Mouse (Mus musculus) right cerebral cortex, postnatal 36 days (tissue): Measurements from ENCODE around the gene Olfr1264.

Experiments
- DNase-seq, 2 experiments: peaks; one replicate each; pipeline ENCODE4 v3.0.0; 2022; ENCODE audit warnings: low spot score in 2 of 2, mixed read lengths in 1 of 2

The Olfr1264 gene

DNA sequence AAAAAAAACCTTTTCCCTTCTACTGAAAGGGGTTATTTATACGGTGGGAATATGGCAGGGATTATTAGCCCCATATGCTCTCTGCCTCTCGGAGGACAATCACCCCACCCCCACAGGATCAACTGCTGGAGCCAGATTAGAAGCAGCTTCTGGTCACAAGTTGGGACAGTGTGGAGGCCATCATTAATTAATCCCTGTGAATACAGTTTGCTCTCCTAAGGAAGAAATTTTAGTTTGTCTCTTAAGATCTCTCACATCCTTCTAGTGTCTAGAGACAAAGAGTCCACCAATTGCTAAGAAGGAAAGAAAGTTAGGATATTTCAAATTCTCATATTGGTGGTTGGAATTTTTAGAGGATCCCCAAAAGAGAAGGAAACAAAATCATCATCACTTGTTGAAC lies at the start of gene Olfr1264:
Gene Olfr1264 (minus strand): TSS at position 101 of the 400 bp plus-strand sequence.
- no peak for DNase-seq

DNA sequence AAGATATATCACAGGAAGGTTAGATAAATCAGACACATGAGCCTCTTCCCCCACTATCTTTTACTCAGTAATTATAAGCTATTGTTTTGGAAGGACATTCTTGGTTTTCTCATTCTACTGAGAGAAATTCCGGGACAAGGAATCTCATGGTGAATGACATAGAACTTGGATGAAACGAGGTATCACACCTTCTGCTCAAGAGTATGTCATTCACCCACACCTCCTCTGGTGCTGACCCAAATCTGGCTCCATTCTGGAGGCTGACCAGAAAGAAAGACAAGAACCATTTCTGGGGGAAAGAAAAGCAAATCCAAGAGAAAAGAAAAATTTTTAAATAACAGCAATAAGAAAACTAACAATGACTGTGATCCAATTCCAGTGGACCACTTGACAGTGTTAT lies 44.7 kb upstream of the Olfr1264 start:
- no peak for DNase-seq

DNA sequence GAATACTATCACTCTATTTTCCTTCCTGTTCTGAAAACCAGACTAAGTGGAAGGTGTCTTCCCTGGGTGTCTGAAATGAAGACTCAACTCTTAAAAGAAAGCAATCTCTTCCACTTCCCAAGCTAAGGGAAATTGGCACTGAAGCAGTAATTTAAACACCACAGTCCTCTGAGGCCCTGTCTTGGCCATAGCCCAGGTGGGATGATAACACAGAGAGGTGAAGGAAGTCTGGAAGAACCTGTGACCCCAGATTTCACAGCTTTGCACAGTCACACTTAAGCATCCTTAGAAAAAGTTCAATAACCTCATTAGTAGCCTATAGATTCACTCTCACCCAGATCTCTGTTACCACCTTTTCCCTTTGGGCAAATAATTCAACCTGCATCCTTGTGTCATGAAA lies 38.1 kb upstream of the Olfr1264 start, which contains the start of gene Olfr140:
Gene Olfr140 (minus strand): TSS at position 101 of the 400 bp plus-strand sequence.
- DNase-seq, result no peak

DNA sequence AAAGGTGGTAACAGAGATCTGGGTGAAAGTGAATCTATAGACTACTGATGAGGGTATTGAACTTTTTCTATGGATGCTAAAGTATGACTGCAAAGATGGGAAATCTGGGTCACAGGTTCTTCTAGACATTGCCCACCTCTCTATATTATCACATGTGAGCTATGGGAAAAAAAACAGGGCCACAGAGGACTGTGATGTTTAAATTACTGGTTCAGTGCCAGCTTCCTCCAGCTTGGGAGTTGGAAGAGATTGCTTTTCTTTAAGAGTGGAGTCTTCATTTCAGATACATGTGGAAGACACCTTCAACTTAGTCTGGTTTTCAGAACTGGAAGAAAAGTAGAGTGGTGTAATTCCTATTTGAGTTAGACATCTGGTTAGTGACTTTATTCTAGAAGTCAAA lies 9.7 kb upstream of the Olfr1264 start, which contains the start of gene Olfr1265:
Gene Olfr1265 (plus strand): TSS at position 301 of the 400 bp plus-strand sequence.
- DNase-seq, result no peak

DNA sequence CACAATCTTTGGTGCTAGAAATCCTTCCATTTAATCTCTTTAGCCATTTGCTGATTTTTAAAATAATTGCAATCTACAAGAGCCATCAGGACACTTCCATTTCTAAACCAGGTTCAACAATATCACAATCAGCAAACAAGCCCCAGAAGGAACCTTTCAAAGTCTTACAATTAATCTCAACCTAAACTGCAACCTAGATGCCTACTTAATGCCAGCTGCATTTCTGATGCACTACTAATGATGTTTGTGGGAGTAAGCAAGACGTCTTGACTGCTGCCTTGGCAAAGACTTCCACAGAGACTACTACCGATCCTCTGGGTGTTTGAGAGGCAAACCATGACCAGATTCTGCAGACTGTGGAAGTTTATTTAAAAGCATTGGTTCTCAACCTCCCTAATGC lies 13.5 kb downstream of the Olfr1264 start, which contains the start of gene Olfr1263:
Gene Olfr1263 (plus strand): TSS at position 301 of the 400 bp plus-strand sequence.
- DNase-seq, result no peak

DNA sequence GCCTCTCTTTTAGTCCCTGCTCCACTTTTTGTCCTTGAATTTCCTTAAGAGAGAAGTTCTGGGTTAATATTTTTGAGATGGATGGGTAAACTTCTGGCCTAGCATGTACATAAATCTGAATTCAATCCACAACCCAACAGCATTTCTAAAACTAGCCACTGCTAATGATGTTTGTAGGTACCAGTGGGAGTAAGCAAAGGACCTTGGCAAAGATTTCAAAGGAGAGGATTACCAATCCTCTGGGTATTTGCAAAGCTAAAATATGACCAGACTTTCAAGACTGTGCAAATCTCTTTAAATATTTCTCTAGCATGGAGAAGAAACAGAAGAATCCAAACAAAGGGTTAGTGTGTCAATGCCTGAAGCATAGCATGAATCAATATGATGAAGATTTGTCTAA lies 25.5 kb downstream of the Olfr1264 start, which contains the start of gene Olfr1262:
Gene Olfr1262 (plus strand): TSS at position 301 of the 400 bp plus-strand sequence.
- no peak for DNase-seq

DNA sequence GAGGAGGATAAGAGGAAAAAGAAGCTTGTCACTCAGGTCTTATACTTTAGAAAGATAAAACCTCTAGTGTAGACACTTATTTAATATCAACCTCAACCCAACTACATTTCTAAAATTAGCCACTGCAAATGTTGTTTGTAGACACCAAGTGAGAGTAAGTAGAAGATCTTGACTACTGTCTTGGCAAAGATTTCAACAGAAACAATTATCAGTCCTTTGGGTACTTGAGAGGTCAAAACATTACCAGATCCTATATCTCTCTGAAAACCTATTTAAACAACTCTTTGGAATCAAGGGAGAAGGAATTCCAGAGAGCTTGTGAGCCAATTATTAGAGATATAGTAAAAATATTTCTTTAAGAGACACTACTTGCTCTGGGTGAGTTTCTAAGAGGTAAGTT lies 34.5 kb downstream of the Olfr1264 start, which contains the start of gene Olfr1261:
Gene Olfr1261 (plus strand): TSS at position 301 of the 400 bp plus-strand sequence.
- DNase-seq, result no peak

DNA sequence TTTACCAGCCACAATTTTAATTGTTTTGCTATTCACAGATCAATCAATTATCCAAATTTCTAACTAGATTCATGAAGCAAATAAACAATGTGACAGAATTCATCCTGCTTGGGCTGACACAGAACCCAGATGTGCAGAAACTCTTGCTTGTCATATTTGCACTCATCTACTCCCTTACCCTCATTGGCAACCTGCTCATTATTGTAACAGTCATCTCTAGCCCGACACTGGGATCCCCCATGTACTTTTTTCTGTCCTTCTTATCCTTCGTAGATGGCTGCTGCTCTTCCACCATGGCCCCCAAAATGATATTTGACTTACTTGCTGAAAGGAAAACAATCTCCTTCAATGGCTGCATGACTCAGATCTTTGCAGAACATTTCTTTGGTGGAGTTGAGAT lies 47.7 kb downstream of the Olfr1264 start:
- DNase-seq, result no peak

DNA sequence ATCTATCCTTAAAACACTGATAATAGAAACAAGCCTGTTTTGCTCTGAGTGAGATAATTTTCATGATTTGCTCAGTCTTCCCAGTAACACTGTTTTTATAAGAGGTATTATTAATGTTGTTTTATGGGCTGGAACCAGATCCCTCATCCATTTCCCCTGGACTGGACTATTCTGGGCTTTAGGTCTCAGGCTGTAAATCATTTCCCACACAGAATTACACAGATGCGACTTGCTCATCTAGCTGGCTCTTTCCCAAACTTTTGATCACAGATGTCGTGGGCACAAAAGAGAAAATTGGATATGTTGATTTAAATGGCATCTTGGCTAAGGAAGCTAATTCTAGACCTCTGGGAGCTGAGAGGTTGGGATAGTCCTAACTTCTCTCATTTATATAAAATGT lies 51.2 kb downstream of the Olfr1264 start, which contains the start of gene Olfr1260:
Gene Olfr1260 (plus strand): TSS at position 157 of the 400 bp plus-strand sequence.
- DNase-seq, result no peak
